Mouse (Mus musculus): ENCODE results near the gene Hspg2.
"Not testable (repeated sequence)": the region's sequence is repeated elsewhere in the genome, so short reads cannot be mapped to it uniquely, and the experiment has no call there.

Hspg2 gene

GRCm38 (mm10) chr4:137468260-137469080, at the start of gene Hspg2:
Gene Hspg2 (plus strand): TSS chr4:137468769.
- peak; percentile 72 for DNase-seq

- DNase-seq: no peak
Measured at GRCm38 (mm10) chr4:137430502-137430901, 38.1 kb upstream of the Hspg2 start, which contains the start of gene Cela3b. Gene Cela3b (minus strand): TSS chr4:137430540.

DNA sequence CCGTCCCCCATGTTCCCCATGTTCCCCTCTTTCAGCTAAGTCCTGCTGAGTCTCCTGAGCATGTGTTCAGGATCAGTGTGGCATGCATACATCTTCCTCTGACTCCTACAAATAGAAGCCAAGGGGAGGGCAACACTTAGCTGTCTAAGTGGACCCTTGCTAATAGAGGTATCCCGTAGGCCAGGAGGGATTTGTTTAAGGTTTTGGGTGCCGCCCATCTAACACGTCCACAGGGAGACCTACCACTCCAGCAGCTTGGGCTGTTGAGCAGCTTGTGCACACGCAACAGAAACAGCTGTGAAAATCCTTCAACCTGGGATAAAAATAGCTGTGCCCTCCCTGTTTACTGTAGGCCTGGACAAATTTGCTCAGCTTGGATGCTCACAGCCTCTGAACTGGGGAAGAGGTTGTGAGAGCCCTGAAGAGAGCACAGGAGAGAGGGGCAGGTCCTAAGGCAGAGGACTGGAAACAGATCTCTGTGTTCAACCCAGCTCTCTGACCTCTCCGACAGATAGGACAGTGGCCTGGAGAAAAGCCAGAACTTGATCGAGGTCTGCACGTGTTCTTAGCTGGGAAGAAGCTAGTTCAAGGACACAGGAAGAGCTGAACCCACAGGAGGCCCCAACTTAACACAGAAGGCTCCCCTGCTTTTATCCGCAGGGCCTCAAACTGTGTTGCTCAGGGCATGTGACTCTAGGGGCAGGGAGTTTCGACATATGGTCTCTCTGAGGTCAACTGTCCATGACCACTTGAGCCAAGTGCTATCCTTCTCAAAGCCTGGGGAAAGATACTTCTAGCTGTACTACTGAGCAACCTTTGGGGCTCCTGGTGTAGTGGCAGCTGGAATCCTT, 35.6 kb upstream of the Hspg2 start:
- DNase-seq: not testable (repeated sequence)

- DNase-seq: no peak
Measured at GRCm38 (mm10) chr4:137436979-137437669, 31.4 kb upstream of the Hspg2 start.

DNA sequence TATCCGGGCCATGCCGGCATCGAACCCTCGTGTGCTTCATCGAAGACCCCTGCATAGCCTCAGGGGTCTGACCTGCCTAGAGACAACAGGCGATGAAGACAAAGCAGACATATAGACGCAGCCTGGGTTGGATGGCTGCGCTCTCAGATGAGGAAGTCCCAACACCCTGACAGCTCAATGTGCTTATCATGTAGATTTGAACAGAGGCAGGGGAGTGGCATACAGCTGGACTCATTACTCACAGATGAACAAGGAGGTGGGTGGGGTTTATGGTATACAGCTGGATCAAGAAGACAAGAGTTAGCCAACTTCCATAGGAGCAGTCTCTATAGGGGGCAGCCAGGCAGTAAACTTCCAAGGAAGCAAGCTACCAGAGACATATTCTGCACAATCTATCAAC, 29.7 kb upstream of the Hspg2 start:
- no peak for DNase-seq

- no peak for DNase-seq
Measured at GRCm38 (mm10) chr4:137441332-137441731, 27.2 kb upstream of the Hspg2 start.

DNA sequence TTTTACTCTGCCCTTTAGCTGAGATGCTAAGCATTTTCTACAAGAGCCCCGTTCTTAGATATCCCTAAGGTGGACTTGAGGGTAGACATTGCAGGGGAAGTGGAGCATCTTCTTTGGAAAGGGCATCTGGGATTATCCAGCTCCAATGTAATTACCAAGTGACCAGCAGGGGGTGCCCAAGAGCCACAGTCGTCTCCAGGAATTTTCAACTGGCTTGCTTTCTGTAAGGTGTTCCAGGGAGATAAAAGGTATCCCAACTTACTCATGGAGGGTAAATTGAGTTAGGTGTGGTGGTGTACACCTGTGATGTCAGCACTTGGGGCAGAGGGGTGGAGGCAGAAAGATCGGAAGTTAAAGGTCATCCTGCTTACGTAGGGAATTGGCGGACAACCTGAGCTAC, 24.9 kb upstream of the Hspg2 start:
- peak; percentile 59 for DNase-seq

DNA sequence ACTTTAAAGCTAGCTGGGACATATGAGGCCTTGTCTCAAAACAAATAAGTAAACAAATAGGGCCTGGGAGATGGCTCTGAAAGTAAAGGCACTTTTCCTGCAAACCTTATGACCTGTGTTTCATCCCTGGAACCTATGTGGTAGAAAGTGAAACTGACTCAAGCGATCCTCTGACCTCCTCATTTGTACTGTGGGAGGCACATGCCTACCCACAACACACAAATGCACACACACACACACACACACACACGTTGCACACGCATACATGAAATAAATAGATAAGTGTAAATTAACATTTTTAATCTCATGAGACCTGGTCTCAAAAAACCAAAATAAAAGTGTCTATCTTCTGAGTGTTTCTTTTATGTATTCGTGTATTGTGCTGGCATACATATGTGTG, 22.7 kb upstream of the Hspg2 start:
- DNase-seq: no peak

DNA sequence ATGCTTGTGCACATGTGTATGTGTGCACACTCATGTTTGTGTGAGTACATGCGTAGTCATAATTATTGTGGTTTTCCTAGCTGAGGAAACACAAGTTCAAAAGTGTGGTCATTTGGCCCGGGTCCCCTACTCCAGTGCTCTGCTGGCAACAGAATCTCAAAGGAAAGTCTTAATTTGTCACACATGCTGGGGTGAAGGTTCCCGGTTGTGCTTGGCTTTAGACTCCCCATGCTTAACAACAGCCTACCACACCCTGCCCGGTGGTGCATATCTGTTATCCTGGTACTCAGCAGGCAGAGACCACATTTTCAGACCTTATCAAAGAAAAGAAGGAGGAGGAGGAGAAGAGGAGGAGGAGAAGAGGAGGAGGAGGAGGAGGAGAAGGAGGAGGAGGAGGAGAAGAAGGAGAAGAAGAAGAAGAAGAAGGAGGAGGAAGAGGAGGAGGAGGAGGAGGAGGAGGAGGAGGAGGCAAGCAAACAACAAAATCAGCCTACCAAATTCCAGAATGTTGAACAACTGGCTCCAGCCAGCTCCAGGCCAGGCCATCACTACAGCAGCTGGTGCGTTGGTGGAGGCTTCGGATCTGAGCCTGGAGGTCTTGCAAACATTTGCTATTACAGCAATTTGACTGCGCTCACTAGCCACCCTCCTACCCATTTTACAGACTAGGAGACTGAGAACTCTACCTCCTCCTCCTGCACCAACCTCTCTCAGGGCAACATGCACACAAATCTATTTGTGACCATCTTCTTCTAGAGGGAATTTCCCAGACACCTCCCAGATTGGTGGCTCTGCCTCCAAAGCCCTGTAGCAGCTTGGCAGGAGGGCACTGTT, 21.0 kb upstream of the Hspg2 start:
- no peak for DNase-seq

DNA sequence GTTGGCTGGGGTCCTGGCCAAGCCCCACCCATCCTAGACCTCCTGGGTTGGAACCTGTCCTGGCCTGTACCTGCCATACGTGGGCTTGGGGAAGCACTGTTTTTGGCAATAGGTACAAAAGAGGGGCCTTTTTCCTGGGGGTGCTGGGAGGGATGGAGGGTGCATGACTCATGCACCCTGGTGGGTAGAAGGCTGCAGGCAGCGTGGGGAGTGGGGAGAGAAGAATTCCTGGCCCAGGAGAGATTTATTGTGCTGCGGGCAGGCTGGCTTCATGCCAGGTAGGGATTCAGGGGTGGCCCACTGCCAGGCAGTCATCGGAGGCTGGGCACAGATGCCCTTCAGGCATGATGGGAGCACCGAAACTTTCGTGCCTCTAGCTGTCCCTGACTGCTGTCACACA, 20.4 kb upstream of the Hspg2 start:
- DNase-seq: no peak

GRCm38 (mm10) chr4:137448641-137449040, 19.9 kb upstream of the Hspg2 start:
- DNase-seq: no peak

DNA sequence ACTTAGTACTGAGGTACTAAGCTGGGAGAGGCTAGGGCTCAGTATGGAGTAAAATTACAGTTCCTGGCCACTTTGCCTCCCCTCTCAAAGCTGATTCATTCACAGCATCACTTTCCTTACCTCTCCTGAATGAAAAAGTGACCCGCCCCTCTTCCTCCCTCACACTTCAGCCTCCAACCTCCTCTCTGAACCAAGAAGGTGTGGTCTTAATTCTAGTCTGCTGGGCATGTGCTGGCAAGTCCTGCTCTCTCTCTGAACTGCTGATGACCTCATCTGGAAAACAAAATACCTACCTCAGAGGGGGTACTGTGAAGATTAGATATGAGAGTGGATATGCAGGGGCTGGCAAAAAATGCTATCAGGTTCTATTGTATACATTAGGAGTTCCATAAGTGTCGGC, 19.4 kb upstream of the Hspg2 start:
- no peak for DNase-seq

- DNase-seq: no peak
Measured at GRCm38 (mm10) chr4:137449715-137450114, 18.9 kb upstream of the Hspg2 start.

GRCm38 (mm10) chr4:137452190-137452589, 16.4 kb upstream of the Hspg2 start:
- DNase-seq: no peak

DNA sequence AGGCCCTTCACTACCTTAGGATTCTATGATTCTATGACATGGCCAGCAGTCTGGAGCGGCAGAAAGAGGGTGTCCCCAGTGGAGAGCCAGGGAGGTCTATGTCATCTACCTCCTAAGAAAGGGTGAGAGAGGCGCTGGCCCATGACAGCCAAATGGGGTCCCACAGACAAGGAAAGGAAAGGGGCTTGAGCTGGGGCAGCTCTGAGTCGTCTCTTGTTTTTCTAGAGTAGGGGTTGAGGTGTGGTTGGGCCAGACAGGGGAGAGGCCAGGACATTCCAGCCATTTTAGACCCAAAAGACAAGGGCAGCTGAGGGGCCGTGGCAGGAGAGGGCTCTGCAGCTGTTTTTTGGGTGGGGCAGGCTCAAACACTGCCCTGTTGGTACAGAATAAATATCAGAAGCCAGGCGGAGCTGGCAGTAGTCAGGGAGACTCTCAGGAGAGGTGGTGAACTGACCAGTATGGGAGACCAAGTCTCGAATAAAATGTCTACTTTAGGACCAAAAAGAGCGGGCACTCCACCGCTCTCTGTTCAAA, 15.3 kb upstream of the Hspg2 start, which contains the start of gene 1700013G24Rik:
1700013G24Rik (plus strand) TSS at position 51 of the 534 bp plus-strand sequence.
- no peak for DNase-seq

DNA sequence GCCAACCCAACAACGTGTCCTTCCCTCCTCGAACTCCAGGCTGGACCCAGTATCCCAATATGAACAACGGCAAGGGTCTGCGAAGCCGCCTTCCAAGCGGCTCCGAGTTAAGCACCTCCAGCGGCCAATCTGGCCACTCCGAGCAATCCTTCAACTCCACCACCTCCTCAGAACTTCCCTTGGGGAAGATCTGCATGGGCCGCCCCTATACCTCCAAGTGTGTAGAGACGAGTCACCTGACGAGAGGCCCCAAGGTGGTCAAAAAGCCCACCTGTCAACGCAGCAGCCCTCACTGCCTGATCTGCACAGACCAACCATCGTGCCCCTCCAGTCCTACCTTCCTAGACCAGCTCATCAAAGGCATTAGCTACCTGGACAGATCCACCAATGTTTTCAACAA, 14.0 kb upstream of the Hspg2 start:
- DNase-seq: no peak

DNA sequence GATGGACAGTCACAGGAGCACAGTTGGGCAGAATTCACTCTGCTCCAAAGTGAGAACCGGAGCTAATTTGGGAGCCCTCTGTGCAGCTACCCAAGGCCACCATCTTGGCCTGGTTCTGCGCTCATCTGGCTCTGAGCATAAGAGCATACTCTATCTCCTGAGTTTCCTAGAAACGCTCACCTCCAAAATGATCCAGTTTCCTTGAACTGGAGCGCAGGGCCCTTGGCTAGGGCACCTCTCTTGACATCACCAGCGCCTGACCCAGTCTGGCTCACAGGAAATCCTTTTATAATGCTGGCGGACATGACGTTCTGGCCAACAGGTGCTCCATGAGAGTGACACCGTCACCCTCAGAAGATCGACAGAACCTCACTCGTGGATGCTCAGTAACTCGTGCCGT, 12.0 kb upstream of the Hspg2 start:
- DNase-seq: no peak

DNA sequence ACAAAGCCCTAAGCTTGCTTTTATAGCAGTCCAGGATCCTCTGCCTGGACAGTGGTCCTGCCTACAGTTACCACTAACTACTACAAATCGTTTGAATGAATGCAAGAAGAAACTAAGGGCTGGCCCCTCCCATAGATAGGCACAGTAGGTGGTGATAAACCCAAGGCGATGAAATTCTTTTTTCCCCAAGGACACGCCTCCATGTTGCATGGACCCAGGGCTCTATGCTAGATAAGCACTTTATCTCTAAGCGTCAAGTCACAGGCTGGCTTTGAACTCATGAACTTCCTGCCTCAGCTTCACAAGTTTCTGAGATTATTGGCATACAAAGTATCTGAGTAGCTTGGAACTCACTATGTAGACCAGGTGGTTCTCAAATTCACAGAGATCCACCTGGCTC, 11.3 kb upstream of the Hspg2 start:
- DNase-seq: no peak

GRCm38 (mm10) chr4:137458310-137458709, 10.3 kb upstream of the Hspg2 start:
- no peak for DNase-seq

DNA sequence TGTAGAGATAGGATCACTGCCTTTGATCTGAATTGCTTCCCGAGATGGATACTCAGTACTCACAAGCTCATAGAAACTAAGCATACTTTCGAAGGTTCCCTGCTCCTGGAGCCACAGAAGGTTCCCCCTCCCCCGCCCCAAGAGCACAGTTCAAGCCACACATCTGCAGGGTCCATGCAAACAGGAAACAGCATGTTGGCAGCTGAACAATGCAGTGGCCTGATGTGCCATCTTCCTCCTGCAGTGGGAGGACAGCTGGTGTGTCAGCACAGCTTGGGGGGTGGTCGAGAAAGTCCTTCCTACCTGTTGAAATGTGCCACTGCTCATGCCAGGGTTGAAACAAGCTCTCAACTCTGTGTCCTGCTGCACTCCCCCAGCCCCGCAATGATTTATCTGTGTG, 9.7 kb upstream of the Hspg2 start:
- DNase-seq: no peak

- no peak for DNase-seq
Measured at GRCm38 (mm10) chr4:137460676-137461075, 7.9 kb upstream of the Hspg2 start.

DNA sequence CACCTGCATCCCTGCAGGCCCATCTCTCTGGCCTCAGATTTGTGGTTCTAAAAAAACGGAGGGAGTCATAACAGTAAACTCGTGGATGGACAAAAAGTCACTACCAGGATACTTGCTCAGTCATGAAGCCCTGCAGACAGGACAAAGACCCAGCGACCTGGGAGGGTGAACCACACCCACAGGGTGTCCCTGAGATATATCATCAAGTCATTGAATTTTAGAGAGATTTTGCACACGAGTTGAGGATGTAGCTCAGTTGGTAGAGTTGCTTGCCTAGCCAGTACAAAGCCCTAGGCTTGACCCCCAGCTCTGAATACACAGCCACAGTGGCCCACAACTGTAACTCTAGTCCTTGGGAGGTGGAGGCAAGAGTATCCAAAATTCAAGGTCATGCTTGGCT, 7.4 kb upstream of the Hspg2 start:
- no peak for DNase-seq

Measured in right cerebral cortex, postnatal 25 days (tissue).